Mouse (Mus musculus): ENCODE measurements around the gene Tac2.
"Not testable (repeated sequence)": the region's sequence is repeated elsewhere in the genome, so short reads cannot be mapped to it uniquely, and the experiment has no call there.

Gene Tac2

GRCm38 (mm10) chr10:127755246-127755645, 31.0 kb downstream of the Tac2 start:
- in situ Hi-C loops (cut with MboI, MseI): no loop called here

GRCm38 (mm10) chr10:127755770-127756468, 31.6 kb downstream of the Tac2 start:
- in situ Hi-C loops (cut with MboI, MseI): no loop called here

DNA sequence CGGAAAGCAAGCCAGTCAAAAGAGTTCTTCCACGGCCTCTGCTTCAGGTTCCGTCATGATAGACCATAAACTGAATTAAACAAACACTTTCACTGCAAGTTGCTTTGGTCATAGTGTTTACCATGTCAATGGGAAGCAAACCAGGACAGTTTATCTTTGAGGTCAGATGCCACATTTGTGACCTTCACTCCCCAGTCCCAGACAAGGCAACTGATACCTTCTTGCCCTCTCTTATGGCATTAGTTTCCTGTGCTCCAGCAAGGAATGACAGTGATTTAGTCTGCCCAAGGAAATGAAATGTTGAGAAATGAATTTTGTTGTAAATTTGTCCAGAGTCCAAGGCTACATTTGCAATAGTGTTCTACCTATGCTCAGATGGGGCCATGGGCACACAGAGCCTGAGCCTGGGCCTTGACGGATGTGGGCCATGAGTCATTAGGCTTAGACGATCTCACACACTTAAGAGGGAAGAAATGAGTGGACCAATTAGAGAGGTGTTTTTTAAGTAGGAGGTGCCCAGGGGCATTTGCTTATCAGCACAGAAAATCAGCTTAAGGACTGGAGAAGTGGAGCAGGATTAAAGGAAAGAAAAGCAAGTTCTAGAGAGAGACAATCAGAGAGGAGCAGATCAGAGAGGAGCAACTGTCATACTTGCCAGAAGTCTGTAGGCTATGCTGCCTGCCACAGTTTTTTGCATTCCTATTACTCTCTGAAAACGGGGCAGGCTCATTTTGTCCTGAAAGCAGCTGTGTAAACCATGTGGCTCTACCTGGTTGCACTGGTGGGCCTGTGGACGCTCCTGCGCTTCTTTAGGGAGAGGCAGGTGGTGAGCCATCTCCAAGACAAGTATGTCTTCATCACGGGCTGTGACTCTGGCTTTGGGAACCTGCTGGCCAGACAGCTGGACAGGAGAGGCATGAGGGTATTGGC, 35.2 kb downstream of the Tac2 start, which contains the start of the genes Rdh1 and Rdh16f1:
Gene Rdh1, plus strand, starts transcription at position 541 of the 930 bp plus-strand sequence.
Gene Rdh16f1, plus strand, starts transcription at position 607 of the 930 bp plus-strand sequence.
- in situ Hi-C loops (cut with MboI, MseI): no loop called here

GRCm38 (mm10) chr10:127762926-127763325, 38.6 kb downstream of the Tac2 start:
- in situ Hi-C loops (cut with MboI, MseI): not testable (repeated sequence)

DNA sequence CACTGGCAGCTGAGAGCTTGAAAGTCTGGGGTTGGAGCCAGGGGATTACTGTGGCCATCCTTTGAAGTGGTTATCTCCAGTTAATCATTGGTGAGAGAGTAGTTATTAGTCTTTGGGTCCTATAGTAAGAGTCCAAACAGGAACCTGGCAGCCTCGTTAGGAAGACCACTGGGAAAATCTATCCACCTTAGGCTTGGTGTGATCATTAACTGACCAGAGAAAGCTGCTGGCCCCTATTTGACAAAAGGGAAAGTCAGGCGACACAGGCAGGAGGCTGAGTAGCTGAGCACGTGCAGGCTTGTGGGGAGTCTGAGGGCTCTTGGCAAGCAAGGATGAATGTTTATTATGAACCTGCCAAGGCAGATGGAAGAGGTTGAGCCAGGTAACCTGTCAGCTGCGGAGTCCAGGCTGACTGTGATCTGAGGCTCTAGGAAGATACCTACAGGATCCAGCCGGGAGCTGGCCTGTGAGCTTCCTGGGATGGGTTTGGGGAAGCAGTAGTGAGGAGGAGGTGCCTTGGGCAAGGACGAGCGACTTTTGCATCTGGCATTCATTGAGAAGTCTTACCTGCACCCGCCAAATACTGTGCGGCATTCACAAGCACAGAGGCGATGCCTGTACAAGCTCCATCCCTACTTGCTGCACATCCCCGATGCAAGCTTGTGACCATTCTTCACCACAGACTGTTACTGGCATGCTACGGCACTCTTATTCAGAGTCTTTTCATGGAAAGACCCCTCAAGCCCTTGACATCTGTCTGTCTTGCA, 39.8 kb downstream of the Tac2 start:
- in situ Hi-C loops (cut with MboI, MseI): no loop called here

- in situ Hi-C loops (cut with MboI, MseI): no loop called here
These were observed 42.3 kb downstream of the Tac2 start for GRCm38 (mm10) chr10:127766564-127766963.

- in situ Hi-C loops (cut with MboI, MseI): no loop called here
These were observed 51.7 kb downstream of the Tac2 start, which contains the start of gene Rdh9 for GRCm38 (mm10) chr10:127776011-127776410. TSS of gene Rdh9 (plus strand) at chr10:127776386.
